Mouse (Mus musculus): ENCODE results near the gene Glp1r. TPM values are rescaled to one million over a fixed set of nuclear protein-coding genes. Genes with fewer than 3 reads are reported as not detected.

Gene Glp1r
- polyA plus RNA-seq (2021; fragmentation: Nextera tagmentation): 0.19 and 0.28 TPM in 2 replicates
- long read RNA-seq, experiment 1, partial matches to known transcripts: 0 of 1 reads
- long read RNA-seq, experiment 1, other reads (novel, unspliced or antisense): 1 of 1 reads
- long read RNA-seq, experiment 2, partial matches to known transcripts: 0 of 1 reads
- long read RNA-seq, experiment 2, other reads (novel, unspliced or antisense): 1 of 1 reads

GRCm38 (mm10) chr17:30901627-30902026 lies at the start of gene Glp1r:
Gene Glp1r (plus strand): TSS chr17:30901817.

GRCm38 (mm10) chr17:30954340-30954739 lies 52.7 kb downstream of the Glp1r start, which contains the start of gene Umodl1:
Gene Umodl1 (plus strand): TSS chr17:30954640.

Other genes with a start within 250 kb of the Glp1r start
- gene Umodl1, start 52.8 kb downstream of the Glp1r start, polyA plus RNA-seq (2021; fragmentation: Nextera tagmentation): 0.07 and 0.09 TPM in 2 replicates
- gene Abcg1, start 155.9 kb downstream of the Glp1r start, polyA plus RNA-seq (2021; fragmentation: Nextera tagmentation): 43.3 and 69.2 TPM in 2 replicates
- gene Tff3, start 227.8 kb downstream of the Glp1r start, polyA plus RNA-seq (2021; fragmentation: Nextera tagmentation): not detected in 2 replicates
- not detected in 2 replicates for gene Tff2, start 242.5 kb downstream of the Glp1r start, polyA plus RNA-seq (2021; fragmentation: Nextera tagmentation)

All from left cerebral cortex, adult 6 months (tissue).